Mouse (Mus musculus) megakaryocyte, embryonic 14.5 days (primary cell): ENCODE data around the gene Cenpv. TPM values are rescaled to one million over a fixed set of nuclear protein-coding genes. Genes with fewer than 3 reads are reported as not detected.

ENCODE experiments used
- H3K27me3 ChIP-seq: replicated peaks from 2 replicates; pipeline ENCODE3; 2012; ENCODE audit warnings: inconsistent platforms
- H3K36me3 ChIP-seq: replicated peaks from 2 replicates; pipeline ENCODE3; 2012; ENCODE audit warnings: low read length, inconsistent platforms, mixed read lengths
- H3K4me1 ChIP-seq: 2 replicates; pipeline ENCODE4 v1.6.1; 2012; ENCODE audit warnings: inconsistent platforms
- H3K4me3 ChIP-seq: replicated peaks from 2 replicates; pipeline ENCODE3; 2012; ENCODE audit warnings: moderate library complexity, mild to moderate bottlenecking, inconsistent platforms
- H3K9me3 ChIP-seq: 2 replicates; pipeline ENCODE4 v1.6.1; 2012; ENCODE audit warnings: inconsistent platforms
- FLI1 ChIP-seq: IDR thresholded peaks from 2 replicates; pipeline ENCODE4 v1.6.1; 2012; ENCODE audit warnings: low read length, inconsistent platforms, mixed read lengths
- GATA1 ChIP-seq: IDR thresholded peaks from 3 replicates; pipeline ENCODE4 v1.6.1; 2012; ENCODE audit warnings: mixed read lengths, low read length, inconsistent platforms, borderline replicate concordance
- polyA plus RNA-seq: library from polyadenylated mRNA; stranded (reverse); fragments of >175 nt; gene quantifications from 2 replicates; pipeline ENCODE4 v1.2.3, GENCODE M21; 2012; ENCODE audit warnings: low replicate concordance; ENCODE audit not compliant: insufficient read depth

The Cenpv gene
- polyA plus RNA-seq, 1 experiment: 10.8 TPM

- no peaks in the 10 kb centered on the region for H3K27me3 ChIP-seq
- TF ChIP-seq FLI1: no peak
- TF ChIP-seq GATA1: no peak
- H3K4me3 ChIP-seq: peak overlapping the region; percentile 90
- H3K9me3 ChIP-seq: no peaks in the 10 kb centered on the region
- H3K36me3 ChIP-seq: peaks cover 25% of the 10 kb centered on the region
- peaks cover 50% of the 10 kb centered on the region for H3K4me1 ChIP-seq
Observed at GRCm38 (mm10) chr11:62554163-62554855, 15.2 kb upstream of the Cenpv start.

GRCm38 (mm10) chr11:62553633-62554032, 14.6 kb upstream of the Cenpv start:
- peaks cover 50% of the 10 kb centered on the region for H3K4me1 ChIP-seq
- no peaks in the 10 kb centered on the region for H3K27me3 ChIP-seq
- TF ChIP-seq GATA1 (no peak), FLI1 (no peak)
- peak overlapping the region; percentile 90 for H3K4me3 ChIP-seq
- H3K36me3 ChIP-seq: peaks cover 25% of the 10 kb centered on the region
- H3K9me3 ChIP-seq: no peaks in the 10 kb centered on the region

- no peaks in the 10 kb centered on the region for H3K9me3 ChIP-seq
- TF ChIP-seq GATA1: no peak
- no peak for TF ChIP-seq FLI1
- H3K27me3 ChIP-seq: no peaks in the 10 kb centered on the region
- peaks cover 46% of the 10 kb centered on the region for H3K4me1 ChIP-seq
- peaks cover 25% of the 10 kb centered on the region for H3K36me3 ChIP-seq
- peak overlapping the region; percentile 90 for H3K4me3 ChIP-seq
Observed at GRCm38 (mm10) chr11:62553186-62553585, 14.1 kb upstream of the Cenpv start.

- TF ChIP-seq FLI1 (no peak), GATA1 (no peak)
- peaks cover 25% of the 10 kb centered on the region for H3K36me3 ChIP-seq
- peaks cover 41% of the 10 kb centered on the region for H3K4me1 ChIP-seq
- peak overlapping the region; percentile 96 for H3K4me3 ChIP-seq
- no peaks in the 10 kb centered on the region for H3K27me3 ChIP-seq
- H3K9me3 ChIP-seq: no peaks in the 10 kb centered on the region
Observed at GRCm38 (mm10) chr11:62551226-62552119, 12.4 kb upstream of the Cenpv start.

GRCm38 (mm10) chr11:62550727-62551225, 11.7 kb upstream of the Cenpv start, which contains the start of gene Ubb:
Gene Ubb (plus strand): TSS chr11:62551171.
- Histone ChIP-seq H3K4me3 (peak within 1 kb of the TSS; percentile 96), H3K9me3 (no peaks in the 10 kb centered on the region), H3K27me3 (no peaks in the 10 kb centered on the region), H3K36me3 (peaks cover 25% of the 10 kb centered on the region), H3K4me1 (peaks cover 37% of the 10 kb centered on the region)
- TF ChIP-seq GATA1 (no peak), FLI1 (no peak)

- H3K27me3 ChIP-seq: no peaks in the 10 kb centered on the region
- TF ChIP-seq FLI1 (no peak), GATA1 (no peak)
- peak overlapping the region; percentile 96 for H3K4me3 ChIP-seq
- H3K4me1 ChIP-seq: peaks cover 32% of the 10 kb centered on the region
- no peaks in the 10 kb centered on the region for H3K9me3 ChIP-seq
- peaks cover 23% of the 10 kb centered on the region for H3K36me3 ChIP-seq
Observed at GRCm38 (mm10) chr11:62550227-62550685, 11.2 kb upstream of the Cenpv start.

- H3K36me3 ChIP-seq: peaks cover 18% of the 10 kb centered on the region
- no peaks in the 10 kb centered on the region for H3K9me3 ChIP-seq
- TF ChIP-seq FLI1 (no peak), GATA1 (no peak)
- no peaks in the 10 kb centered on the region for H3K27me3 ChIP-seq
- H3K4me1 ChIP-seq: peaks cover 28% of the 10 kb centered on the region
- H3K4me3 ChIP-seq: peak overlapping the region; percentile 96
Observed at GRCm38 (mm10) chr11:62549782-62550181, 10.7 kb upstream of the Cenpv start.

GRCm38 (mm10) chr11:62543991-62544390, 4.9 kb upstream of the Cenpv start:
- TF ChIP-seq FLI1: no peak
- TF ChIP-seq GATA1: no peak
- Histone ChIP-seq H3K9me3 (no peaks in the 10 kb centered on the region), H3K27me3 (peaks cover 13% of the 10 kb centered on the region), H3K4me3 (no peak overlapping the region), H3K36me3 (no peaks in the 10 kb centered on the region), H3K4me1 (peaks cover 21% of the 10 kb centered on the region)

GRCm38 (mm10) chr11:62541581-62541980, 2.5 kb upstream of the Cenpv start:
- H3K4me1 ChIP-seq: peaks cover 30% of the 10 kb centered on the region
- H3K27me3 ChIP-seq: peaks cover 24% of the 10 kb centered on the region
- H3K36me3 ChIP-seq: no peaks in the 10 kb centered on the region
- H3K4me3 ChIP-seq: no peak overlapping the region
- no peaks in the 10 kb centered on the region for H3K9me3 ChIP-seq
- no peak for TF ChIP-seq GATA1
- TF ChIP-seq FLI1: no peak

- TF ChIP-seq FLI1: no peak
- TF ChIP-seq GATA1: no peak
- Histone ChIP-seq H3K36me3 (no peaks in the 10 kb centered on the region), H3K27me3 (peaks cover 24% of the 10 kb centered on the region), H3K4me1 (peaks cover 30% of the 10 kb centered on the region), H3K4me3 (no peak overlapping the region), H3K9me3 (no peaks in the 10 kb centered on the region)
Observed at GRCm38 (mm10) chr11:62540969-62541368, 1.9 kb upstream of the Cenpv start.

GRCm38 (mm10) chr11:62540167-62540566, 1.1 kb upstream of the Cenpv start:
- peaks cover 24% of the 10 kb centered on the region for H3K27me3 ChIP-seq
- H3K9me3 ChIP-seq: no peaks in the 10 kb centered on the region
- H3K4me3 ChIP-seq: no peak overlapping the region
- peaks cover 5% of the 10 kb centered on the region for H3K36me3 ChIP-seq
- peaks cover 30% of the 10 kb centered on the region for H3K4me1 ChIP-seq
- no peak for TF ChIP-seq FLI1
- no peak for TF ChIP-seq GATA1
